In genomic region chr4:144719691-144720090, GRCm38 (mm10) we compare ENCODE assay signal across 24 mouse cellular contexts. TPM values are rescaled to one million over a fixed set of nuclear protein-coding genes. Genes with fewer than 3 reads are reported as not detected.
"Had no signal": no experiment of that assay in that cellular context is flagged by ENCODE, and none has a peak within 500 bp of the region (broad histone marks: within the 10 kb centered on the region; RNA-seq: fewer than 3 reads in every experiment).

No protein-coding gene starts in this region.

- DNase-seq: retina, postnatal 1 day; right cerebral cortex, adult 18-20 months; right cerebral cortex, postnatal 14 days; right cerebral cortex, postnatal 25 days; right cerebral cortex, postnatal 4 days; spleen, adult 18-20 months; thymus, adult 18-20 months; thymus, adult 2 months; thymus, postnatal 14 days; thymus, postnatal 25 days; thymus, postnatal 36 days; thymus, postnatal 4 days had no signal

RNA-seq across cellular contexts. Expression of gene Gm13178, which starts 1.5 kb away (rescaled TPM):
- total RNA-seq: neutrophil, adult 5-6 weeks had no signal
- polyA plus RNA-seq: neural tube, embryonic 14.5 days; neural tube, embryonic 15.5 days; small intestine, adult 2 months; spleen, adult 2 months; stomach, embryonic 14.5 days; stomach, embryonic 15.5 days; stomach, embryonic 16.5 days; testis, adult 2 months; thymus, adult 2 months; thymus, postnatal 0 days; urinary bladder, adult 2 months had no signal

RNA-seq across cellular contexts. Expression of gene Gm436, which starts 33.5 kb away (rescaled TPM):
- total RNA-seq: neutrophil, adult 5-6 weeks had no signal
- polyA plus RNA-seq: neural tube, embryonic 14.5 days; neural tube, embryonic 15.5 days; small intestine, adult 2 months; spleen, adult 2 months; stomach, embryonic 14.5 days; stomach, embryonic 15.5 days; stomach, embryonic 16.5 days; stomach, postnatal 0 days; testis, adult 2 months; thymus, adult 2 months; thymus, postnatal 0 days had no signal
